In genomic region chr19:57437042-57437441, GRCm38 (mm10) we compare ENCODE assay signal across 28 mouse cellular contexts. TPM values are rescaled to one million over a fixed set of nuclear protein-coding genes. Genes with fewer than 3 reads are reported as not detected.
DNase-seq lines count a peak whose midpoint lies in the region; ATAC-seq and TF ChIP-seq lines count a peak whose summit lies in the region.
"Had no signal": no experiment of that assay in that cellular context is flagged by ENCODE, and none has a peak within 500 bp of the region (broad histone marks: within the 10 kb centered on the region; RNA-seq: fewer than 3 reads in every experiment).

No protein-coding gene starts in this region.

- ATAC-seq in kidney, embryonic 14.5 days (ENCODE audit: low FRiP score, low TSS enrichment) = peak; percentile 53; the same call in 1 of the 2 replicates
- ATAC-seq in lung, embryonic 14.5 days (ENCODE audit: insufficient read depth) = peak; percentile 67
- peak; percentile 49; the same call in 1 of the 2 replicates for ATAC-seq in stomach, postnatal 0 days (ENCODE audit: low FRiP score, low TSS enrichment)
- no peak for ATAC-seq in forebrain, embryonic 13.5 days
- ATAC-seq: CD4-positive, CD25-positive, alpha-beta regulatory T cell, adult 4 months; midbrain, embryonic 15.5 days had no signal

- no peaks in the 10 kb centered on the region for H3K36me3 ChIP-seq in kidney, embryonic 14.5 days (ENCODE audit: control insufficient read depth, insufficient read depth, low read length)
- no peaks in the 10 kb centered on the region for H3K36me3 ChIP-seq in lung, embryonic 14.5 days (ENCODE audit: insufficient read depth)
- no peaks in the 10 kb centered on the region for H3K36me3 ChIP-seq in stomach, postnatal 0 days (ENCODE audit: control insufficient read depth, insufficient read depth, low read length)
- no peaks in the 10 kb centered on the region for H3K36me3 ChIP-seq in forebrain, embryonic 13.5 days (ENCODE audit: poor library complexity, severe bottlenecking)
- H3K36me3 ChIP-seq: embryonic facial prominence, embryonic 13.5 days; forebrain, embryonic 12.5 days; heart, embryonic 13.5 days; limb, embryonic 10.5 days; limb, embryonic 15.5 days; liver, embryonic 13.5 days; midbrain, embryonic 10.5 days; midbrain, embryonic 15.5 days; neural tube, embryonic 15.5 days had no signal

- no peak overlapping the region for H3K9ac ChIP-seq in kidney, embryonic 14.5 days (ENCODE audit: low read depth, low read length)
- H3K9ac ChIP-seq in lung, embryonic 14.5 days = no peak overlapping the region
- H3K9ac ChIP-seq in stomach, postnatal 0 days (ENCODE audit: low read length) = no peak overlapping the region
- H3K9ac ChIP-seq in forebrain, embryonic 13.5 days = no peak overlapping the region
- H3K9ac ChIP-seq: embryonic facial prominence, embryonic 13.5 days; forebrain, embryonic 12.5 days; heart, embryonic 13.5 days; hindbrain, embryonic 14.5 days; limb, embryonic 15.5 days; liver, embryonic 13.5 days; midbrain, embryonic 15.5 days; neural tube, embryonic 15.5 days had no signal

- TF ChIP-seq POLR2A in embryonic fibroblast, embryonic 13.5 days (IDR thresholded peaks at IDR 0.05; ENCODE audit: low read depth, low read length) = no peak

- no peaks in the 10 kb centered on the region for H3K27me3 ChIP-seq in kidney, embryonic 14.5 days (ENCODE audit: control insufficient read depth, insufficient read depth, low read length)
- no peaks in the 10 kb centered on the region for H3K27me3 ChIP-seq in lung, embryonic 14.5 days (ENCODE audit: insufficient read depth, low read length)
- no peaks in the 10 kb centered on the region for H3K27me3 ChIP-seq in stomach, postnatal 0 days (ENCODE audit: control insufficient read depth, insufficient read depth, low read length)
- no peaks in the 10 kb centered on the region for H3K27me3 ChIP-seq in forebrain, embryonic 13.5 days
- H3K27me3 ChIP-seq: forebrain, embryonic 12.5 days; limb, embryonic 15.5 days; liver, embryonic 13.5 days; midbrain, embryonic 15.5 days had no signal

- WGBS in kidney, embryonic 14.5 days = 53% methylated on average over 7 of the region's 7 CpGs
- 30% methylated on average over 7 of the region's 7 CpGs for WGBS in lung, embryonic 14.5 days
- 37% methylated on average over 7 of the region's 7 CpGs for WGBS in stomach, postnatal 0 days
- 75% methylated on average over 7 of the region's 7 CpGs for WGBS in forebrain, embryonic 13.5 days

- no peak for DNase-seq in kidney, postnatal 10 days
- DNase-seq in lung, embryonic 14.5 days = no peak
- no peak for DNase-seq in lung, postnatal 14 days
- no peak for DNase-seq in stomach, postnatal 0 days (ENCODE audit: low spot score)
- DNase-seq: adrenal gland, postnatal 25 days; cerebellum, adult 11-12 months; cerebellum, adult 9-11 months; embryo, embryonic 11 days; gastrocnemius, postnatal 10 days; layer of hippocampus, postnatal 36 days; liver, embryonic 13.5 days; retina, postnatal 1 day; right cerebral cortex, postnatal 25 days; thymus, adult 2 months; thymus, postnatal 36 days had no signal

- H3K4me2 ChIP-seq in kidney, embryonic 14.5 days (replicated peaks; ENCODE audit: low read depth, low read length) = no peak overlapping the region
- H3K4me2 ChIP-seq in lung, embryonic 14.5 days = no peak overlapping the region
- no peak overlapping the region for H3K4me2 ChIP-seq in stomach, postnatal 0 days (replicated peaks; ENCODE audit: low read depth)
- H3K4me2 ChIP-seq in forebrain, embryonic 13.5 days = no peak overlapping the region
- H3K4me2 ChIP-seq: embryonic facial prominence, embryonic 13.5 days; forebrain, embryonic 12.5 days; heart, embryonic 13.5 days; hindbrain, embryonic 14.5 days; limb, embryonic 15.5 days; liver, embryonic 13.5 days; midbrain, embryonic 15.5 days; neural tube, embryonic 15.5 days had no signal

- H3K4me1 ChIP-seq in kidney, embryonic 14.5 days (ENCODE audit: control insufficient read depth, insufficient read depth, low read length) = peaks cover 11% of the 10 kb centered on the region
- peaks cover 13% of the 10 kb centered on the region for H3K4me1 ChIP-seq in lung, embryonic 14.5 days (ENCODE audit: insufficient read depth)
- H3K4me1 ChIP-seq in embryonic fibroblast, embryonic 13.5 days (ENCODE audit: control insufficient read depth, insufficient read depth, low read length) = peaks cover 6% of the 10 kb centered on the region; the same call in 1 of the 2 replicates
- no peaks in the 10 kb centered on the region for H3K4me1 ChIP-seq in stomach, postnatal 0 days (replicated peaks; ENCODE audit: control insufficient read depth, insufficient read depth)
- peaks cover 2% of the 10 kb centered on the region; the same call in 1 of the 2 replicates for H3K4me1 ChIP-seq in forebrain, embryonic 13.5 days
- H3K4me1 ChIP-seq: forebrain, embryonic 12.5 days; liver, embryonic 13.5 days had no signal

- H3K27ac ChIP-seq in kidney, embryonic 14.5 days (ENCODE audit: low read depth, low read length) = peak overlapping the region; percentile 18; the same call in 1 of the 2 replicates
- H3K27ac ChIP-seq in lung, embryonic 14.5 days (ENCODE audit: low read depth) = no peak overlapping the region
- H3K27ac ChIP-seq in embryonic fibroblast, embryonic 13.5 days (ENCODE audit: insufficient read depth, low read length) = 0 out of 2 replicates have a peak overlapping the region, but pooled peaks have one; percentile 12
- no peak overlapping the region for H3K27ac ChIP-seq in stomach, postnatal 0 days (replicated peaks)
- no peak overlapping the region for H3K27ac ChIP-seq in forebrain, embryonic 13.5 days
- H3K27ac ChIP-seq: embryonic facial prominence, embryonic 13.5 days; forebrain, embryonic 12.5 days; heart, embryonic 13.5 days; hindbrain, embryonic 14.5 days; limb, embryonic 10.5 days; limb, embryonic 15.5 days; liver, embryonic 13.5 days; midbrain, embryonic 10.5 days; midbrain, embryonic 15.5 days; neural tube, embryonic 15.5 days had no signal

- no peaks in the 10 kb centered on the region for H3K9me3 ChIP-seq in kidney, embryonic 14.5 days (ENCODE audit: control insufficient read depth, low read length)
- H3K9me3 ChIP-seq in lung, embryonic 14.5 days (ENCODE audit: low read depth, low read length) = no peaks in the 10 kb centered on the region
- H3K9me3 ChIP-seq in stomach, postnatal 0 days (ENCODE audit: control insufficient read depth, low read length) = no peaks in the 10 kb centered on the region
- no peaks in the 10 kb centered on the region for H3K9me3 ChIP-seq in forebrain, embryonic 13.5 days (replicated peaks)
- H3K9me3 ChIP-seq: embryonic facial prominence, embryonic 13.5 days; forebrain, embryonic 12.5 days; heart, embryonic 13.5 days; limb, embryonic 10.5 days; limb, embryonic 15.5 days; liver, embryonic 13.5 days; midbrain, embryonic 10.5 days; midbrain, embryonic 15.5 days; neural tube, embryonic 15.5 days had no signal

- TF ChIP-seq EP300 in stomach, postnatal 0 days (optimal IDR thresholded peaks at IDR 0.05) = no peak

- no peak for TF ChIP-seq CTCF in lung, embryonic 14.5 days (IDR thresholded peaks at IDR 0.05; ENCODE audit: low read depth)
- no peak for TF ChIP-seq CTCF in embryonic fibroblast, embryonic 13.5 days (IDR thresholded peaks at IDR 0.05; ENCODE audit: borderline replicate concordance, insufficient read depth, low read length)
- TF ChIP-seq CTCF in stomach, postnatal 0 days (IDR thresholded peaks at IDR 0.05; ENCODE audit: low read depth) = no peak

- no peak overlapping the region for H3K4me3 ChIP-seq in kidney, embryonic 14.5 days (ENCODE audit: low read length)
- H3K4me3 ChIP-seq in lung, embryonic 14.5 days (ENCODE audit: low read depth, low read length) = no peak overlapping the region
- no peak overlapping the region for H3K4me3 ChIP-seq in embryonic fibroblast, embryonic 13.5 days (ENCODE audit: insufficient read depth, low read length)
- no peak overlapping the region for H3K4me3 ChIP-seq in stomach, postnatal 0 days (ENCODE audit: low read depth, low read length)
- no peak overlapping the region for H3K4me3 ChIP-seq in forebrain, embryonic 13.5 days
- H3K4me3 ChIP-seq: embryonic facial prominence, embryonic 13.5 days; forebrain, embryonic 12.5 days; heart, embryonic 13.5 days; limb, embryonic 10.5 days; limb, embryonic 15.5 days; liver, embryonic 13.5 days; midbrain, embryonic 10.5 days; midbrain, embryonic 15.5 days; neural tube, embryonic 15.5 days had no signal

RNA-seq across cellular contexts. Expression of gene Trub1, which starts 15.7 kb away (rescaled TPM):
- 23.4 and 33.9 TPM in 2 replicates for polyA plus RNA-seq in kidney, embryonic 14.5 days (2014; fragmentation: Nextera tagmentation; extraction: Ambion mirVana)
- 29.2 and 29.6 TPM in 2 replicates for polyA plus RNA-seq in lung, embryonic 14.5 days (2014; fragmentation: Nextera tagmentation; extraction: Ambion mirVana)
- polyA plus RNA-seq in embryonic fibroblast, embryonic 13.5 days (2011; ENCODE audit: insufficient read length, low read depth, missing spikeins) = 11.8 and 14.5 TPM in 2 replicates
- polyA plus RNA-seq in stomach, postnatal 0 days (2015; fragmentation: Nextera tagmentation; extraction: Ambion mirVana) = 12.1 and 15.1 TPM in 2 replicates
- 14.5 and 14.8 TPM in 2 replicates for polyA plus RNA-seq in forebrain, embryonic 13.5 days (2015; fragmentation: Nextera tagmentation; extraction: Ambion mirVana)

Comparison
In these comparisons a context has a peak if more than half of its experiments do, and no peak if none do; other contexts are left out.
1. H3K27ac ChIP-seq: peak in kidney, embryonic 14.5 days (single experiment) and embryonic fibroblast, embryonic 13.5 days (single experiment); none in lung, embryonic 14.5 days (single experiment), stomach, postnatal 0 days (single experiment) and forebrain, embryonic 13.5 days (single experiment).